Mouse (Mus musculus) limb, embryonic 12.5 days (tissue): ENCODE data around the gene Cdh3. TPM values are rescaled to one million over a fixed set of nuclear protein-coding genes. Genes with fewer than 3 reads are reported as not detected.

Experiments
- ATAC-seq: fragments of 200-750 bp; cut with Nextera tagmentation; 2 replicates; pipeline ENCODE4 v1.8.0; 2017; ENCODE audit warnings: low read depth, moderate TSS enrichment; ENCODE audit not compliant: insufficient number of reproducible peaks, insufficient read depth, low FRiP score, low TSS enrichment
- H3K27ac ChIP-seq: fragments of 300-500 bp; sonication (generic); 2 replicates; pipeline ENCODE4 v1.5.1; 2016; ENCODE audit warnings: mild to moderate bottlenecking, moderate library complexity
- H3K27me3 ChIP-seq: fragments of 300-500 bp; sonication (generic); 2 replicates; pipeline ENCODE4 v1.6.1; 2016; ENCODE audit warnings: mild to moderate bottlenecking, moderate library complexity
- H3K36me3 ChIP-seq: fragments of 300-500 bp; sonication (generic); 2 replicates; pipeline ENCODE4 v1.6.1; 2016; ENCODE audit warnings: mild to moderate bottlenecking, moderate library complexity
- H3K4me1 ChIP-seq: fragments of 300-500 bp; sonication (generic); replicated peaks from 2 replicates; pipeline ENCODE4 v1.6.1; 2016
- H3K4me2 ChIP-seq: fragments of 300-500 bp; sonication (generic); 2 replicates; pipeline ENCODE4 v1.6.1; 2016; ENCODE audit warnings: mild to moderate bottlenecking, moderate library complexity
- H3K4me3 ChIP-seq: fragments of 300-500 bp; sonication (generic); replicated peaks from 2 replicates; pipeline ENCODE4 v1.5.1; 2016; ENCODE audit warnings: mild to moderate bottlenecking
- H3K9ac ChIP-seq: fragments of 300-500 bp; sonication (generic); replicated peaks from 2 replicates; pipeline ENCODE4 v1.6.1; 2016; ENCODE audit warnings: mild to moderate bottlenecking, moderate library complexity
- H3K9me3 ChIP-seq: fragments of 300-500 bp; sonication (generic); 2 replicates; pipeline ENCODE4 v1.6.1; 2016; ENCODE audit warnings: mild to moderate bottlenecking, moderate library complexity
- WGBS: fragments of 180-500 bp; shearing (Covaris S2); methylation state at CpG from one replicate; pipeline ENCODE4 v1.1.7; 2016; 5-methylcytosine and 5-hydroxymethylcytosine counted together
- polyA plus RNA-seq: library from polyadenylated mRNA; unstranded; fragments of >200 nt; fragmentation: Nextera tagmentation; extraction: Ambion mirVana; gene quantifications from 2 replicates; pipeline ENCODE4 v1.2.1, GENCODE M21; 2016

The Cdh3 gene
- polyA plus RNA-seq = 62.2 and 65.0 TPM in 2 replicates

GRCm38 (mm10) chr8:106510365-106510975 lies at the start of gene Cdh3:
Cdh3 (plus strand) TSS chr8:106510891.
- whole genome bisulfite sequencing = under 1% methylated on average over 34 of the region's 34 CpGs
- peaks cover 18% of the 10 kb centered on the region for H3K27me3 ChIP-seq
- H3K9ac ChIP-seq = peak within 1 kb of the TSS; percentile 71
- no peaks in the 10 kb centered on the region for H3K9me3 ChIP-seq
- peak; percentile 23 for ATAC-seq
- peak within 1 kb of the TSS; percentile 77 for H3K4me2 ChIP-seq
- H3K4me3 ChIP-seq = peak within 1 kb of the TSS; percentile 63
- peaks cover 66% of the 10 kb centered on the region for H3K4me1 ChIP-seq
- peaks cover 10% of the 10 kb centered on the region for H3K36me3 ChIP-seq
- H3K27ac ChIP-seq = peak within 1 kb of the TSS; percentile 93

GRCm38 (mm10) chr8:106462131-106462530 lies 48.6 kb upstream of the Cdh3 start:
- Histone ChIP-seq H3K27ac (no peak overlapping the region), H3K4me3 (no peak overlapping the region), H3K9me3 (no peaks in the 10 kb centered on the region), H3K27me3 (no peaks in the 10 kb centered on the region), H3K36me3 (no peaks in the 10 kb centered on the region), H3K4me1 (no peaks in the 10 kb centered on the region), H3K4me2 (no peak overlapping the region), H3K9ac (no peak overlapping the region)
- WGBS = 76% methylated on average over 5 of the region's 5 CpGs
- ATAC-seq = no peak

- no peaks in the 10 kb centered on the region for H3K9me3 ChIP-seq
- H3K27ac ChIP-seq = no peak overlapping the region
- no peak overlapping the region for H3K9ac ChIP-seq
- 92% methylated on average over 6 of the region's 6 CpGs for WGBS
- no peaks in the 10 kb centered on the region for H3K36me3 ChIP-seq
- no peak for ATAC-seq
- H3K4me2 ChIP-seq = no peak overlapping the region
- no peak overlapping the region for H3K4me3 ChIP-seq
- no peaks in the 10 kb centered on the region; the same call in 1 of the 2 replicates for H3K4me1 ChIP-seq
- no peaks in the 10 kb centered on the region for H3K27me3 ChIP-seq
Observed at GRCm38 (mm10) chr8:106463795-106464194, 46.9 kb upstream of the Cdh3 start.

- Histone ChIP-seq H3K4me2 (no peak overlapping the region), H3K4me1 (peaks cover 12% of the 10 kb centered on the region), H3K4me3 (no peak overlapping the region), H3K27ac (0 out of 2 replicates have a peak overlapping the region, but pooled peaks have one; percentile 17), H3K27me3 (no peaks in the 10 kb centered on the region), H3K9me3 (0 out of 2 replicates have a peak, but pooled peaks cover 3% of the 10 kb centered on the region), H3K36me3 (no peaks in the 10 kb centered on the region), H3K9ac (no peak overlapping the region)
- ATAC-seq = 0 out of 2 replicates have a peak, but pooled peaks have one; percentile 52
- 12% methylated on average over 7 of the region's 7 CpGs for whole genome bisulfite sequencing
Observed at GRCm38 (mm10) chr8:106469485-106469884, 41.2 kb upstream of the Cdh3 start.

GRCm38 (mm10) chr8:106474001-106474400 lies 36.7 kb upstream of the Cdh3 start:
- H3K36me3 ChIP-seq = no peaks in the 10 kb centered on the region
- H3K27ac ChIP-seq = no peak overlapping the region
- H3K9ac ChIP-seq = no peak overlapping the region
- 89% methylated on average over 5 of the region's 5 CpGs for WGBS
- ATAC-seq = no peak
- H3K4me2 ChIP-seq = no peak overlapping the region
- H3K9me3 ChIP-seq = peaks cover 8% of the 10 kb centered on the region; the same call in 1 of the 2 replicates
- no peaks in the 10 kb centered on the region for H3K27me3 ChIP-seq
- H3K4me1 ChIP-seq = peaks cover 10% of the 10 kb centered on the region
- H3K4me3 ChIP-seq = no peak overlapping the region

GRCm38 (mm10) chr8:106500018-106500685 lies 10.5 kb upstream of the Cdh3 start, which contains the start of gene 6030452D12Rik:
6030452D12Rik (plus strand) TSS chr8:106500522.
- H3K27ac ChIP-seq = no peak within 1 kb of the TSS

GRCm38 (mm10) chr8:106504241-106504640 lies 6.5 kb upstream of the Cdh3 start:
- H3K4me2 ChIP-seq = no peak overlapping the region
- H3K27me3 ChIP-seq = peaks cover 10% of the 10 kb centered on the region
- WGBS = 96% methylated on average over 7 of the region's 7 CpGs
- no peaks in the 10 kb centered on the region for H3K9me3 ChIP-seq
- H3K4me3 ChIP-seq = no peak overlapping the region
- no peak overlapping the region for H3K27ac ChIP-seq
- no peak for ATAC-seq
- no peak overlapping the region for H3K9ac ChIP-seq
- no peaks in the 10 kb centered on the region for H3K36me3 ChIP-seq
- peaks cover 41% of the 10 kb centered on the region for H3K4me1 ChIP-seq

More at GRCm38 (mm10) chr8:106500018-106500685, 10.5 kb upstream of the Cdh3 start, which contains the start of gene 6030452D12Rik:
- Histone ChIP-seq H3K4me1 (peaks cover 16% of the 10 kb centered on the region), H3K36me3 (no peaks in the 10 kb centered on the region), H3K4me3 (no peak within 1 kb of the TSS), H3K9ac (no peak within 1 kb of the TSS), H3K27me3 (no peaks in the 10 kb centered on the region), H3K9me3 (0 out of 2 replicates have a peak, but pooled peaks cover 5% of the 10 kb centered on the region), H3K4me2 (no peak within 1 kb of the TSS)
- no peak for ATAC-seq
- 78% methylated on average over 8 of the region's 8 CpGs for WGBS

GRCm38 (mm10) chr8:106505328-106505965 lies 5.2 kb upstream of the Cdh3 start:
- 48% methylated on average over 10 of the region's 10 CpGs for WGBS
- Histone ChIP-seq H3K4me1 (peaks cover 39% of the 10 kb centered on the region), H3K4me2 (no peak overlapping the region), H3K36me3 (no peaks in the 10 kb centered on the region), H3K27me3 (peaks cover 13% of the 10 kb centered on the region), H3K4me3 (no peak overlapping the region), H3K9me3 (no peaks in the 10 kb centered on the region), H3K27ac (peak overlapping the region; percentile 1), H3K9ac (no peak overlapping the region)
- ATAC-seq = no peak

GRCm38 (mm10) chr8:106506106-106506505 lies 4.6 kb upstream of the Cdh3 start:
- no peak for ATAC-seq
- Histone ChIP-seq H3K27me3 (peaks cover 18% of the 10 kb centered on the region), H3K4me3 (no peak overlapping the region), H3K4me1 (peaks cover 42% of the 10 kb centered on the region), H3K9me3 (no peaks in the 10 kb centered on the region), H3K36me3 (no peaks in the 10 kb centered on the region), H3K4me2 (no peak overlapping the region), H3K27ac (no peak overlapping the region), H3K9ac (no peak overlapping the region)
- WGBS = 98% methylated on average over 1 of the region's 1 CpGs

- WGBS = under 1% methylated on average over 30 of the region's 30 CpGs
- H3K4me1 ChIP-seq = peaks cover 45% of the 10 kb centered on the region
- ATAC-seq = peak; percentile 54
- no peaks in the 10 kb centered on the region for H3K9me3 ChIP-seq
- peak overlapping the region; percentile 40 for H3K9ac ChIP-seq
- peak overlapping the region; percentile 32 for H3K4me3 ChIP-seq
- H3K27me3 ChIP-seq = peaks cover 18% of the 10 kb centered on the region
- H3K36me3 ChIP-seq = no peaks in the 10 kb centered on the region
- H3K4me2 ChIP-seq = peak overlapping the region; percentile 58
- peak overlapping the region; percentile 85 for H3K27ac ChIP-seq
Observed at GRCm38 (mm10) chr8:106507761-106508331, 2.8 kb upstream of the Cdh3 start.

GRCm38 (mm10) chr8:106508456-106508855 lies 2.2 kb upstream of the Cdh3 start:
- Histone ChIP-seq H3K4me2 (peak overlapping the region; percentile 58), H3K4me3 (peak overlapping the region; percentile 32; the same call in 1 of the 2 replicates), H3K9ac (no peak overlapping the region), H3K36me3 (no peaks in the 10 kb centered on the region), H3K27ac (peak overlapping the region; percentile 85), H3K9me3 (no peaks in the 10 kb centered on the region), H3K27me3 (peaks cover 18% of the 10 kb centered on the region), H3K4me1 (peaks cover 51% of the 10 kb centered on the region)
- WGBS = 25% methylated on average over 3 of the region's 3 CpGs
- ATAC-seq = no peak
